Mouse (Mus musculus) lung, postnatal 4 days (tissue): ENCODE measurements around the gene Ccdc157.
"Not testable (repeated sequence)": the region's sequence is repeated elsewhere in the genome, so short reads cannot be mapped to it uniquely, and the experiment has no call there.

Source experiments
- DNase-seq, 2 experiments: peaks; one replicate each; pipeline ENCODE4 v3.0.0; 2021

Ccdc157 gene

GRCm38 (mm10) chr11:4127059-4127458 is 33.0 kb downstream of the Ccdc157 start:
- no peak for DNase-seq

GRCm38 (mm10) chr11:4123922-4124321 is 36.2 kb downstream of the Ccdc157 start:
- peak; percentile 60 to 74 for DNase-seq

GRCm38 (mm10) chr11:4122742-4123579 is 37.1 kb downstream of the Ccdc157 start, which contains the start of gene Sec14l2:
Gene Sec14l2 (minus strand): TSS chr11:4123415.
- DNase-seq, result peak in 1 of 2 experiments; percentile 48

DNA sequence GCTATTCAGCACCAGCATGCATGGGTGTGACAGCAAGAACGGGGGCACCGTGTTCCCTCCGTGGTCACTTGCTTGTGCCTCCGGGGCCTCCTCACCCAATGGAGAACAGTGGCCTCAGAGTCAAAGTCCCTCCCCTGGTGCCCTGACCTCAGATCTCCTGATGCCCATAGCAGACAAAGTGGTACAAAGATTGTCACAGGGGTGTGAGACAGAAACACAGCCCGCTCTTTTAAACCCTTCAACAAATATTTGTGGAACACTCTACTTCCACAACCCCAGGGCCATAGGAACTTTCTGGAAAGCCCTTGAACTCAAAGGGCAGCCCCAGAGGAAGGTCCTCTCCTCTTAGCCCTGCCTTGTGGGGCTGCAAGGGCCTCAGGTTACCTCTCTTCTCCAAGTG is 37.9 kb downstream of the Ccdc157 start:
- no peak for DNase-seq

- DNase-seq, result no peak
Observed at GRCm38 (mm10) chr11:4121691-4122090, 38.4 kb downstream of the Ccdc157 start.

GRCm38 (mm10) chr11:4119635-4120034 is 40.5 kb downstream of the Ccdc157 start:
- DNase-seq, result no peak

DNA sequence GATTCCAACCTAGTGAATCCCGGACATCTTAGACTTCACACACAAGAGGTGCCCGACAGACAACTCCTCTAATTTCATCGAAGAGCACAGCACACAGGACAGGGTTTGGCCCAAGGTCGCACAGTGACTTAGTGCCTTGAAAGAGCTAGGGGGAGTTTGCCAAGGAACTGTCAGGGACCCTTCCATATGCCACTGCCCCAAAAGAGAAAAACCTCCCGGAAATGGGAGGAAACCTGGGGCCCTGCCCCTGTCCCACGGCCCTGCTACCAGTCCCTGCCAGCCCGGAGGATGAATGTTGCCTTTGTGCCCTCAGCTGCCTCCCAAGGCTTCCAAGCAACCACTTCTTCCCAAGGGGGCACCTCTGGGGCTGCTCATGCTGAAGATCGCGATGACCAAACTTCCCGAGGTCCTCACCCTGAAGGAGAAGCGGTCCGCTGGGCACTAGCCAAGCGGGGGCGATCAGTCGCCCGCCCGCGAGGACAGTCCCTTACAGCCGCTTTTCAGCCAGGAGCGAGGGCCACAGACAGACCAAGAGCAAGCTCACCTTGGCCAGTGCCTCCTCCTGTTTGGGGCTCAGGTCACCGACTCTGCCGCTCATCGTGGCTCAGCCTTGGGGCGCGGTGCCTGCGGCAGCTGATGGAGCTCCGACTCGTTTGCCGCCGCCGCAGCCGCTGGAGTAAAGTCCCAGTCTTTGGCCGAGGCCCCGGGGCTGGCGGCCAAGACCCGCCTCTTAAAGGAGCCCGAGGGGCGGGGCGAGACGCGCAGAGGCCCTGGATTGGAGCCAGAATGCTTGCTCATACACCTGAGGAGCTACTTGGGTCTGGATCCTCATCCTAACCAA is 41.8 kb downstream of the Ccdc157 start:
- DNase-seq, result peak; percentile 87

GRCm38 (mm10) chr11:4117372-4118071 is 42.6 kb downstream of the Ccdc157 start:
- DNase-seq, result no peak

- no peak for DNase-seq
Observed at GRCm38 (mm10) chr11:4116458-4117141, 43.5 kb downstream of the Ccdc157 start.

DNA sequence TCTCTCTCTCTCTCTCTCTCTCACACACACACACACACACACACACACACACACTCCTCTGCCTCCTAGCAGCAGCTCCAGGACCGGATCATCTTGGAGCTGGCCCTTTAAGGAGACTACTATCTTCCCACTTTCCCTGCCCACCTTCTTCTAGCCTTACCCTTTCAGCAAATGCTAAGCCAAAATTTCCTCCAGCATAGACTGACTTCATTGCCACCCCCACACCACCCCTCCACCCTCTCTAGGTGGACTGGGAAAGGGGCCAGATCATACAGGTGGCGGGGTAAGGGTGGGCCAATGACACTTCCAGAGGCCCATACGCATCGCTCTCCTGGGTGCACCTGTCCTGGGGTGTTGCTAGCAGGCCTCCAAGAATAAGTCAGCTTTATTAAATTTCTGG is 44.7 kb downstream of the Ccdc157 start:
- no peak for DNase-seq

- not testable (repeated sequence) for DNase-seq
Observed at GRCm38 (mm10) chr11:4114541-4114940, 45.6 kb downstream of the Ccdc157 start.

GRCm38 (mm10) chr11:4113970-4114369 is 46.1 kb downstream of the Ccdc157 start:
- DNase-seq, result no peak

DNA sequence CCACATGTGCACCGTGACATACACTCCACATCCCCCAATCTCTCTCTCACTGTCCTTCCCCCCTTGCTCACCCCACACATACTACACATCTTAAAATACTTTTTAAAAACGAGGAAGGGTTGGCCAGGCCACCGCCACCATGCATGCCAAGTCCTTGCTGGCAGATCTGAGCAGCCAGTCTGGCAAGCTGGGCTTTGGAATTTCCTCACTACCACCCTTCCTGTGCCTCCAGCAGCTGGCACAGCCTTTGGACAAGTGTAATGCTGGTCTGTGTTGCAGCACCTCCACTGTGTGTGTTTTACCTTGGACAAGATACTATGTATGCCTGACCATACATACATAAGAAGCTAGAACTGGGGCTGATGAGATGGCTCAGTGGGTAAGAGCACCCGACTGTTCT is 46.6 kb downstream of the Ccdc157 start:
- no peak for DNase-seq

DNA sequence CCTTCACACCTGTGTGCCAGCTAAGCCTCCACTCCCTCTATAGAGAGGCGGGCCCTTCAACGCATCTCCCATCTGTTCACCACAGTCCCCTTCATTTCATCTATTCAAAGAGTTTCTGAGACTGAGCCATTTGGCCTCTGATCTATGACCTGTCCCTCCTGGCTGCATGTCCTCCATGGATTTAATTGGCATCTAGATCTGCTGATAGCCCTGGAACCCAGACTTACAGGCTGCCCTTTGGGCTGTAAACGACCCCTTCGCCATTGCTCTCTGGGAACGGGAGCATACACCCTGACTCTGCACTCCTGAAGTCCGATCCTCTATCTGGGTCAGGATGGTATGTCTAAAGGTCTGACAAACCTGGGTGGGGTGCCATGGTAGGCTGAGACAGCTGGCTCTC is 47.2 kb downstream of the Ccdc157 start:
- no peak for DNase-seq

- DNase-seq, result no peak
Observed at GRCm38 (mm10) chr11:4112033-4112432, 48.1 kb downstream of the Ccdc157 start.

- DNase-seq, result no peak
Observed at GRCm38 (mm10) chr11:4108691-4109090, 51.4 kb downstream of the Ccdc157 start.

DNA sequence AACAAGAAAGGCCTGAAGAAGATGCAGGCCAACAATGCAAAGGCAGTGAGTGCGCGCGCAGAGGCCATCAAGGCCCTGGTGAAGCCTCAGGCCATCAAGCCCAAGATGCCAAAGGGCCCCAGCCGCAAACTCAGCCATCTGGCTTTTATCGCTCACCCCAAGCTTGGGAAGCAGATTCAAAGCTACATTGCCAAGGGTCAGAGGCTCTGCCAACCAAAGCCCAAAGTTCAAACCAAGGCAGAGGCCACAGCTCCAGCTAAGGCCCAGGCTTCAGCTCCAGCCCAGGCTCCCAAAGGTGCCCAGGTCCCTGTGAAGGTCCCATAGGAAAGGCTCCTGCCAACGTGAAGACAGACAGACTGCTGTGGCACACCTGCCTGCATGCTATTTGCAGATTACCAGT is 52.2 kb downstream of the Ccdc157 start:
- DNase-seq, result not testable (repeated sequence)

DNA sequence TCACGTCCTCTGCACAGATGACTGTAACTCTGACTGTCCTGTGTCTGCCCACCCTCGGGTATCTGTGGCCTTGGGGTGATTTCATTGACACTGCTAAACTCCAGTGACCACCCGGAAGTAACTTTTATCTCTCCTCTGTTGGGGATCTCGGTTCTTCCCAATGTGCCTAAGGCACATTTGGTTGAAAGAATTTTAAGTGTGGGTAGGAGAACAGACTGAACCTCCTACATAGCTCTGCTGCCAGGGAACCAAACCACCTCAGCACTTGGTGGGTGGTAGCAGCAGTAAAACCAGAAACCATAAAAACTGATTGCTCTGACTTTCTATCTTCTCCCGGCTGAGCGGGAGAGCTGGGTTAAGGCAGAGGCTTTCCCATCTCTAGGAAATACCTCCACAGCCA is 54.6 kb downstream of the Ccdc157 start:
- DNase-seq, result no peak

DNA sequence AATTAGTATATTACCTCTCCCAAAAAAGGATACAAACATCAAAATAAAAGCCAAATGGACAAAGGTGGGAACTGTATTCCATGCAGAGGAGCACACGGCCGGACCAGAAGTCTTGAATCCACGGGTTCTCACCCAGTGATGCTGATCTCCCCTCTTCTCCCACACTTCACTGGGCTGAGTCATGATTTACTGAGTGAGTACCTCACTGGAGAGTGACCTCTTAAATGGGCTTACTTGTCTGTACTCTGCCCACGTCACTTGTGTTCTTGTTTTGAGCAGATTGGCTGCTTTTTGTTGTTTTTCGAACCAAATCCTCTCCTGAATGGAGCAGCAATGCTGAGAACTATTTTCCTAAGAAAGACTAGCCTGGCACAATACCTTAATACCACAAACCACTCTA is 55.1 kb downstream of the Ccdc157 start:
- no peak for DNase-seq

DNA sequence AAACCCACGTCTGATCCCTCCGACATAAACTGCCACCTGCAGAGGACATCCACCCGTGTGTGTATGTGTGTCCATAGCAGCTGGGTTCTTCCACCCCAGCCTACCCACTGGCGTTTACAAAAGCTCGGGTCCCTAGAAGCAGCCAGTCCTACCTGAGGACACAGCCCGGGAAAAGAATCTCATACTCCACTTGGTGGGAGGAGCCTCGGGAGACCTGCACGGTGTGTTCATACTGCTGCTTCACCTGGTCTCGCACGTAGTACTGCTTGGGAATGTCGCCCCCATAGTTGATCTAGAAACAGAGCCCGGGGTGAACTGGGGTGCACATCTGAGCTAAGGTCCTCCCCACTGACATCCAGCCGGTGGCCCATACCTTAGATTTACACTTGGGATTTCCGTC is 56.6 kb downstream of the Ccdc157 start:
- DNase-seq, result no peak

GRCm38 (mm10) chr11:4101851-4102250 is 58.2 kb downstream of the Ccdc157 start:
- DNase-seq, result no peak

- no peak for DNase-seq
Observed at GRCm38 (mm10) chr11:4099447-4099846, 60.6 kb downstream of the Ccdc157 start.

GRCm38 (mm10) chr11:4098816-4099215 is 61.3 kb downstream of the Ccdc157 start:
- no peak for DNase-seq
